Mouse (Mus musculus) stomach, postnatal 0 days (tissue): ENCODE data around the gene Slc38a7.

Experiments
- CTCF ChIP-seq: IDR thresholded peaks from 2 replicates; pipeline ENCODE4 v1.5.1; 2016; ENCODE audit warnings: antibody characterized with exemption, low read depth, mild to moderate bottlenecking, moderate library complexity
- EP300 ChIP-seq: optimal IDR thresholded peaks from 2 replicates; pipeline ENCODE3; 2016; ENCODE audit warnings: antibody characterized with exemption

- no peak for TF ChIP-seq CTCF
- TF ChIP-seq EP300: no peak
Measured at GRCm38 (mm10) chr8:95802231-95802630, 51.1 kb downstream of the Slc38a7 start.
